In genomic region chr7:25440816-25441153, GRCm38 (mm10) we compare ENCODE assay signal across 28 mouse cellular contexts. TPM values are rescaled to one million over a fixed set of nuclear protein-coding genes. Genes with fewer than 3 reads are reported as not detected.
DNase-seq lines count a peak whose midpoint lies in the region; ATAC-seq and TF ChIP-seq lines count a peak whose summit lies in the region.
"Had no signal": no experiment of that assay in that cellular context is flagged by ENCODE, and none has a peak within 500 bp of the region (broad histone marks: within the 10 kb centered on the region; RNA-seq: fewer than 3 reads in every experiment).

No protein-coding gene starts in this region.

- H3K9me3 ChIP-seq in kidney, embryonic 14.5 days (ENCODE audit: control insufficient read depth, low read length): no peaks in the 10 kb centered on the region
- H3K9me3 ChIP-seq in lung, embryonic 14.5 days (ENCODE audit: low read depth, low read length): no peaks in the 10 kb centered on the region
- no peaks in the 10 kb centered on the region for H3K9me3 ChIP-seq in liver, embryonic 15.5 days (replicated peaks)
- H3K9me3 ChIP-seq: embryonic facial prominence, embryonic 12.5 days; G1E; heart, embryonic 10.5 days; hindbrain, embryonic 10.5 days; intestine, embryonic 15.5 days; limb, embryonic 10.5 days; neural tube, embryonic 12.5 days had no signal

- no peak overlapping the region for H3K27ac ChIP-seq in kidney, embryonic 14.5 days (ENCODE audit: low read depth, low read length)
- H3K27ac ChIP-seq in lung, embryonic 14.5 days (ENCODE audit: low read depth): peak overlapping the region; percentile 55; the same call in 1 of the 2 replicates
- H3K27ac ChIP-seq in liver, embryonic 15.5 days (replicated peaks): peak overlapping the region; percentile 78
- H3K27ac ChIP-seq in small intestine, adult 2 months (ENCODE audit: insufficient read depth, low read depth, low read length): peak overlapping the region; percentile 73
- H3K27ac ChIP-seq: embryonic facial prominence, embryonic 12.5 days; heart, embryonic 10.5 days; hindbrain, embryonic 10.5 days; intestine, embryonic 15.5 days; layer of hippocampus, adult 2 months; limb, embryonic 10.5 days; neural tube, embryonic 12.5 days had no signal

- TF ChIP-seq POLR2A in lung, adult 2 months (IDR thresholded peaks at IDR 0.05; ENCODE audit: borderline replicate concordance, extremely low read depth, low read depth, low read length): no peak
- no peak for TF ChIP-seq POLR2A in small intestine, adult 2 months (IDR thresholded peaks at IDR 0.05; ENCODE audit: low read depth, low read length)

- WGBS in kidney, embryonic 14.5 days: 51% methylated on average over 6 of the region's 6 CpGs
- WGBS in lung, embryonic 14.5 days: 69% methylated on average over 6 of the region's 6 CpGs
- 69% methylated on average over 6 of the region's 6 CpGs for WGBS in lung, adult 2 months
- WGBS in liver, embryonic 15.5 days (ENCODE audit: insufficient replicate concordance): 53% methylated on average over 6 of the region's 6 CpGs
- WGBS in small intestine, adult 2 months: 61% methylated on average over 6 of the region's 6 CpGs

- TF ChIP-seq CTCF in lung, embryonic 14.5 days (IDR thresholded peaks at IDR 0.05; ENCODE audit: low read depth): no peak
- TF ChIP-seq CTCF in lung, adult 2 months (IDR thresholded peaks at IDR 0.05; ENCODE audit: insufficient read depth, low read length): no peak
- TF ChIP-seq CTCF in small intestine, adult 2 months (IDR thresholded peaks at IDR 0.05; ENCODE audit: extremely low read depth, insufficient read length, insufficient replicate concordance, low read depth, low read length): no peak

- H3K4me1 ChIP-seq in kidney, embryonic 14.5 days (ENCODE audit: control insufficient read depth, insufficient read depth, low read length): peaks cover 10% of the 10 kb centered on the region; the same call in 1 of the 2 replicates
- H3K4me1 ChIP-seq in lung, embryonic 14.5 days (ENCODE audit: insufficient read depth): no peaks in the 10 kb centered on the region
- H3K4me1 ChIP-seq in lung, adult 2 months (ENCODE audit: control insufficient read depth, insufficient read depth, low read length): peaks cover 19% of the 10 kb centered on the region
- peaks cover 17% of the 10 kb centered on the region for H3K4me1 ChIP-seq in liver, embryonic 15.5 days (replicated peaks)
- H3K4me1 ChIP-seq in small intestine, adult 2 months (ENCODE audit: control insufficient read depth, insufficient read depth, insufficient read length, low read length): peaks cover 32% of the 10 kb centered on the region; the same call in 1 of the 2 replicates
- H3K4me1 ChIP-seq: heart, embryonic 10.5 days; limb, embryonic 10.5 days; neural tube, embryonic 12.5 days had no signal

- no peaks in the 10 kb centered on the region for H3K36me3 ChIP-seq in kidney, embryonic 14.5 days (ENCODE audit: control insufficient read depth, insufficient read depth, low read length)
- no peaks in the 10 kb centered on the region for H3K36me3 ChIP-seq in lung, embryonic 14.5 days (ENCODE audit: insufficient read depth)
- H3K36me3 ChIP-seq in liver, embryonic 15.5 days (replicated peaks): no peaks in the 10 kb centered on the region
- H3K36me3 ChIP-seq in small intestine, adult 2 months (ENCODE audit: control insufficient read depth, insufficient read depth, low read length): no peaks in the 10 kb centered on the region
- H3K36me3 ChIP-seq: embryonic facial prominence, embryonic 12.5 days; G1E; heart, embryonic 10.5 days; hindbrain, embryonic 10.5 days; intestine, embryonic 15.5 days; limb, embryonic 10.5 days; neural tube, embryonic 12.5 days had no signal

- H3K4me3 ChIP-seq in kidney, embryonic 14.5 days (ENCODE audit: low read length): no peak overlapping the region
- no peak overlapping the region for H3K4me3 ChIP-seq in lung, embryonic 14.5 days (ENCODE audit: low read depth, low read length)
- no peak overlapping the region for H3K4me3 ChIP-seq in lung, adult 2 months (replicated peaks; ENCODE audit: extremely low read depth, low read depth, low read length)
- no peak overlapping the region for H3K4me3 ChIP-seq in liver, embryonic 15.5 days (replicated peaks)
- H3K4me3 ChIP-seq in small intestine, adult 2 months (ENCODE audit: low read depth, low read length): no peak overlapping the region
- H3K4me3 ChIP-seq: embryonic facial prominence, embryonic 12.5 days; heart, embryonic 10.5 days; hindbrain, embryonic 10.5 days; intestine, embryonic 15.5 days; layer of hippocampus, adult 2 months; limb, embryonic 10.5 days; neural tube, embryonic 12.5 days had no signal

- peak; percentile 84 for ATAC-seq in kidney, embryonic 14.5 days (ENCODE audit: low FRiP score, low TSS enrichment)
- no peak; the same call in 1 of the 2 replicates for ATAC-seq in lung, embryonic 14.5 days (ENCODE audit: insufficient read depth)
- ATAC-seq in liver, embryonic 15.5 days (ENCODE audit: insufficient read depth): peak; percentile 53; the same call in 1 of the 2 replicates
- ATAC-seq: hindbrain, embryonic 16.5 days; Patski had no signal

- no peak overlapping the region for H3K9ac ChIP-seq in kidney, embryonic 14.5 days (ENCODE audit: low read depth, low read length)
- no peak overlapping the region for H3K9ac ChIP-seq in lung, embryonic 14.5 days
- no peak overlapping the region for H3K9ac ChIP-seq in liver, embryonic 15.5 days
- H3K9ac ChIP-seq: embryonic facial prominence, embryonic 12.5 days; intestine, embryonic 15.5 days; neural tube, embryonic 12.5 days had no signal

- no peak for DNase-seq in kidney, postnatal 14 days
- no peak for DNase-seq in lung, embryonic 14.5 days
- no peak for DNase-seq in lung, adult 2 months
- no peak for DNase-seq in urinary bladder, adult 18-20 months (ENCODE audit: low spot score in 2 of 2)
- DNase-seq: B cell, adult 2 months; cerebellum, adult 2 months; cerebellum, postnatal 25 days; midbrain, embryonic 14.5 days; retina, postnatal 1 day; right cerebral cortex, postnatal 25 days; thymus, adult 18-20 months; thymus, postnatal 36 days had no signal

- no peak overlapping the region for H3K4me2 ChIP-seq in kidney, embryonic 14.5 days (replicated peaks; ENCODE audit: low read depth, low read length)
- H3K4me2 ChIP-seq in lung, embryonic 14.5 days: no peak overlapping the region
- H3K4me2 ChIP-seq in liver, embryonic 15.5 days: no peak overlapping the region
- H3K4me2 ChIP-seq: embryonic facial prominence, embryonic 12.5 days; intestine, embryonic 15.5 days; neural tube, embryonic 12.5 days had no signal

- H3K27me3 ChIP-seq in kidney, embryonic 14.5 days (ENCODE audit: control insufficient read depth, insufficient read depth, low read length): no peaks in the 10 kb centered on the region
- H3K27me3 ChIP-seq in lung, embryonic 14.5 days (ENCODE audit: insufficient read depth, low read length): no peaks in the 10 kb centered on the region
- H3K27me3 ChIP-seq in liver, embryonic 15.5 days: no peaks in the 10 kb centered on the region
- H3K27me3 ChIP-seq in small intestine, adult 2 months (ENCODE audit: control insufficient read depth, insufficient read depth, low read length): no peaks in the 10 kb centered on the region
- H3K27me3 ChIP-seq: CH12.LX; embryonic facial prominence, embryonic 12.5 days; intestine, embryonic 15.5 days; neural tube, embryonic 12.5 days; Patski had no signal

RNA-seq across cellular contexts. Expression of gene Cxcl17, which starts 28.1 kb away (rescaled TPM):
- 0.27 and 0.30 TPM in 2 replicates for polyA plus RNA-seq in kidney, embryonic 14.5 days (2014; fragmentation: Nextera tagmentation; extraction: Ambion mirVana)
- not detected in 2 replicates for polyA plus RNA-seq in lung, embryonic 14.5 days (2014; fragmentation: Nextera tagmentation; extraction: Ambion mirVana)
- polyA plus RNA-seq in lung, adult 2 months (2012; rRNA removed): 41.1 and 48.0 TPM in 2 replicates
- not detected in 2 replicates for polyA plus RNA-seq in liver, embryonic 15.5 days (2015; fragmentation: Nextera tagmentation; extraction: Ambion mirVana)
- 3.8 TPM in 1 of 2 replicates, not detected in the other for polyA plus RNA-seq in small intestine, adult 2 months (2012; rRNA removed)
- polyA plus RNA-seq: cerebellum, adult 2 months; G1E; gonadal fat pad, adult 2 months; intestine, embryonic 15.5 days; spleen, adult 2 months had no signal

RNA-seq across cellular contexts. Expression of gene Ceacam1, which starts 36.6 kb away (rescaled TPM):
- polyA plus RNA-seq in kidney, embryonic 14.5 days (2014; fragmentation: Nextera tagmentation; extraction: Ambion mirVana): 2.3 and 5.7 TPM in 2 replicates
- 2.3 and 2.7 TPM in 2 replicates for polyA plus RNA-seq in lung, embryonic 14.5 days (2014; fragmentation: Nextera tagmentation; extraction: Ambion mirVana)
- polyA plus RNA-seq in lung, adult 2 months (2012; rRNA removed): 30.9 and 38.6 TPM in 2 replicates
- polyA plus RNA-seq in liver, embryonic 15.5 days (2015; fragmentation: Nextera tagmentation; extraction: Ambion mirVana): 11.1 and 13.0 TPM in 2 replicates
- polyA plus RNA-seq in small intestine, adult 2 months (2012; rRNA removed): 133 and 320 TPM in 2 replicates
- polyA plus RNA-seq: G1E had no signal

RNA-seq across cellular contexts. Expression of gene Lipe, which starts 42.3 kb away (rescaled TPM):
- 5.3 and 6.8 TPM in 2 replicates for polyA plus RNA-seq in kidney, embryonic 14.5 days (2014; fragmentation: Nextera tagmentation; extraction: Ambion mirVana)
- 3.8 and 4.0 TPM in 2 replicates for polyA plus RNA-seq in lung, embryonic 14.5 days (2014; fragmentation: Nextera tagmentation; extraction: Ambion mirVana)
- 90.2 and 103 TPM in 2 replicates for polyA plus RNA-seq in lung, adult 2 months (2012; rRNA removed)
- polyA plus RNA-seq in liver, embryonic 15.5 days (2015; fragmentation: Nextera tagmentation; extraction: Ambion mirVana): 3.4 and 3.8 TPM in 2 replicates
- 56.9 and 186 TPM in 2 replicates for polyA plus RNA-seq in small intestine, adult 2 months (2012; rRNA removed)
